Mouse (Mus musculus) ES-Bruce4 (cell line): ENCODE measurements around the gene Lhx1.

ENCODE experiments used
- CTCF ChIP-seq: IDR thresholded peaks from one replicate; pipeline ENCODE4 v1.8.1; 2011; ENCODE audit warnings: low read depth, low read length
- POLR2A ChIP-seq: IDR thresholded peaks from one replicate; pipeline ENCODE4 v1.8.1; 2011; ENCODE audit warnings: low read length; ENCODE audit not compliant: insufficient read depth

DNA sequence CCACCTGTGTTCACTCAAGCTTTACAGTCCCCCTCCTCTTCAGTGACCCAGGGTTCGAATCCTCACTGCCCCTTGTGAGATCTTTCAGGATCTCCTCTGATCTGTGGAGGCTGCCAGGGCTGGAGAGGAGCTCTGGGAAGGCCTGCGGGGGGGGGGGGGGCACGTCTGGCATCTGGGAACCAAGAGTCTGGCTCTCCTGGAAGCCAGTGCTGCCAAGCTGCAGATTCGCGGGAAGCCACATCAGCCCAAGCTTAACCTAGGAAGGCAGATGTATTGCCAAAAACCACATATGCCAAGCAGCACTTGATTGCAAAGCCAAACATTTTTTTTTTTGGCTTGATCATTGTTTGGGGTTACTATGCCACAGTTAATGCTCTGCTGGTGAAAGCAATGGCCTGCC, 36.2 kb upstream of the Lhx1 start:
- no peak for TF ChIP-seq CTCF
- no peak for TF ChIP-seq POLR2A
